Mouse (Mus musculus) monocyte, adult 2 months (primary cell): ENCODE data around the gene Olfr129.

Experiments
- DNase-seq, 2 experiments: peaks; one replicate each; pipeline ENCODE4 v3.0.0; 2022; ENCODE audit warnings: low spot score in 2 of 2, low read depth in 1 of 2

The Olfr129 gene

GRCm38 (mm10) chr17:38059979-38060378 lies at the start of gene Olfr129:
TSS of gene Olfr129 (minus strand) at chr17:38060079.
- no peak for DNase-seq

DNA sequence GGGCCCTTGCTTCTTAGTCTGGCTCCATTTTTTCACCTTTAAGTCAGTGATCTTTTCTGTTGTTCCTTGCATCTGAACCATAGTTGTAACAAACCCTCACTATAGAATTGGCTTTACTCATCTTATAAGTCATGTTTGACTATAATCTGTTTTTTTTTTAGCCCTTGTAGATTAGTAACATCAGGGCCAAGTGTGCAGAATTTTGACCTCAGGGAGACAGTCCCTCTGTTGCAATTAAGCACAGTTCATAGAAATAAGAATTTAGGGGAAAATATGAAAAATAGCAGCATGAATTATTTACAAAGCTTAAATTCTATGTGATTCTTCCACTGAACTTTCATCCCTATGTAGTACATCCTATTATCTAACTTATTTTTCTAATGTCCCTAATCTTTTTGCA lies 28.7 kb upstream of the Olfr129 start, which contains the start of gene Olfr131:
TSS of gene Olfr131 (minus strand) at position 101 of the 400 bp plus-strand sequence.
- no peak for DNase-seq

GRCm38 (mm10) chr17:38082364-38082763 lies 22.5 kb upstream of the Olfr129 start:
- no peak for DNase-seq

- no peak for DNase-seq
These were observed 3.7 kb upstream of the Olfr129 start, which contains the start of gene Olfr130 for GRCm38 (mm10) chr17:38063621-38064020. TSS of gene Olfr130 (plus strand) at chr17:38063921.

DNA sequence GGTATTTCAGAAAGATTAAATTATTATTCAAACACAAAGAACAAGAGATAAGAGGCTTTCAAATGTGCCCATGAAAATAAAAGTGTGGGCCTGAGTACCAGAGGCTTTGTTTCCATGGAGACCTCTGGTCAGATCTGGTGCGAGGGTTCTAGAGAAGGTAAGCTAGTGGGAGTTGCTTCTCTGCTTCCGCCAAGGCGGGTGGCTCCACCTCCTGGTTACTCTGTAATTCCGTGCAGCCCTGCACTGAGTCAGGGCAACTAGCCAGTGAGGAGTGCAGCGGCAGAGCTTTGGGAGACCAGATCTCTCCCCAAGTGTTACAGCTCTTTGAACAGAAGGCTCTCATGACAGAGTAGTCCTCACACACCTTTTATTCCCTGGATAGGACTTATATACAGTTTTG lies 33.6 kb downstream of the Olfr129 start:
- DNase-seq = no peak

GRCm38 (mm10) chr17:38016341-38016740 lies 43.5 kb downstream of the Olfr129 start:
- no peak for DNase-seq

DNA sequence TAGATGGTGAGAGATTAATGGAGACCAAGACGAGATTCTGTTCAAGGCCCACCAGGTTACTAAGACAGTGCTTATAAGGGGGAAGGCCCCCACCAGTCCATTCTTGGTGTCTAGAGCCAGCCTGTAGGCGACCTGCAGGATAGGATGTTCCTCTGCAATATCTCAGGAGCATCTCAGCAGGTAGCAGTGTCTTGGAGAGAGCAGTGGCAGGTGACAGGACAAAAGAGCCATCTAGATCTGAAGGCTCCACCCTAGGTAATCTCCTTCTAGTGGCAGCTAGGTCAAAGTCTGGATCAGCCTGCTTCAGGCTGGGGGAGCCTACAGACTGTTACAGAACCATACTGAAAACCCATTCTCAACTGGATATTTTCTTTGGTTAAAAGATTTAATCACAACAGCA lies 54.9 kb downstream of the Olfr129 start:
- DNase-seq = no peak
